Mouse (Mus musculus): ENCODE data around the gene Matn4. TPM values are rescaled to one million over a fixed set of nuclear protein-coding genes. Genes with fewer than 3 reads are reported as not detected.

Matn4 gene
- polyA plus RNA-seq (2015; fragmentation: Nextera tagmentation; extraction: Ambion mirVana) = 192 and 200 TPM in 2 replicates

DNA sequence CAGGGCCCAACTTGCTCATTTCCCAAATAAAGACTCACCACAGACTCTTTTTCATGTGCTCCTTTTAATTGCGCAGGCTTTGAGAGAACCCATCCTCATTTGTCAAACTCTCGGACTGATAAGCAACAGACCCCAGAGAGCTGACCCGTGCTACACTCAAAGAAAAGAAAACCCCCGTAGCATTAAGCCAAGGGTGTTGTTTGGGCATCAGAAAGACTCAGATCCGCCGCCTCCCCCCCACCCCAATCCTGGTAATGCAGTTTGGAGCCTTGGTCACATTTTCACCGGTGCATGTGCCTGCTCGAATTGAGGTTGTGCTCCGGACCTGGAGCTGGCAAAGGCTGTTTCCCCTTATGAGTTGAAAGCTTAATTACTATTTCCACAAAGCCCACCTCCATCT is at the start of gene Matn4:
Gene Matn4, minus strand, starts transcription at position 101 of the 400 bp plus-strand sequence.
- Histone ChIP-seq H3K27me3 (peaks cover 99% of the 10 kb centered on the region), H3K9ac (peak within 1 kb of the TSS; percentile 71), H3K27ac (peak within 1 kb of the TSS; percentile 85), H3K4me3 (peak within 1 kb of the TSS; percentile 52), H3K36me3 (peaks cover 4% of the 10 kb centered on the region; the same call in 1 of the 2 replicates), H3K4me2 (replicated peaks) (peak within 1 kb of the TSS; percentile 72), H3K9me3 (no peaks in the 10 kb centered on the region), H3K4me1 (peaks cover 58% of the 10 kb centered on the region)
- ATAC-seq (ENCODE audit: low FRiP score, low read depth) = no peak
- WGBS = 3% methylated on average over 9 of the region's 9 CpGs

DNA sequence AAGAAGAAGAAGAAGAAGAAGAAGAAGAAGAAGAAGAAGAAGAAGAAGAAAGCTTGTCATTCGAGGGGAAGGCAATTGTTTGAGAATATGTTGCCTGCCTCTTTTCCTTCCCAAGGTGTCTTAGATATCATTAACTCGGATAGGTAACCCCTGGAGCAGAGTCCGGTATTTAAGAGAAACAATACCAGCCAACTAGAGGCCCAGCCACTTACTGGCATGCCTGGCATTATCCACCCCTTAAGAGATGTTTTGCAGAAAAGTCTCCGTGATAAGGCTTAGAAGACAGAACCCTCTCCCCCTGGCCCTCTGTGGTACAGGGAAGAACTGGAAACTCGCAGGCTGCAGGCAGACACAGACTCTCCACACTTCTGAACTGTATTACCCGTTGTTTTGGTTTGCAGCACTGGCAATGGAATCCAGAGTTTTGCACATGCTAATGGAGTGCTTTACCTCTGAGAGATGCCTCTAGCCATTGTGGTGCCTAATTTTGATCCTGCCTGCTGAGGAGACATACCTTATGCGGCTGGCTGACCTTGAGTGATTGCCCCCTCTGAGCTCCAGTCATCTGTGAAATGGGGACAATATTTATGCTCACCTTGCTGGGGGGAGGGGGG is 49.0 kb upstream of the Matn4 start:
- Histone ChIP-seq H3K27ac (no peak overlapping the region), H3K27me3 (no peaks in the 10 kb centered on the region), H3K36me3 (no peaks in the 10 kb centered on the region), H3K4me3 (no peak overlapping the region), H3K4me2 (replicated peaks) (no peak overlapping the region), H3K4me1 (peaks cover 37% of the 10 kb centered on the region), H3K9ac (no peak overlapping the region), H3K9me3 (no peaks in the 10 kb centered on the region)
- 69% methylated on average over 7 of the region's 7 CpGs for WGBS
- ATAC-seq (ENCODE audit: low FRiP score, low read depth) = no peak

GRCm38 (mm10) chr2:164453047-164453757 is 48.2 kb upstream of the Matn4 start:
- WGBS = 82% methylated on average over 14 of the region's 14 CpGs
- no peak for ATAC-seq (ENCODE audit: low FRiP score, low read depth)

DNA sequence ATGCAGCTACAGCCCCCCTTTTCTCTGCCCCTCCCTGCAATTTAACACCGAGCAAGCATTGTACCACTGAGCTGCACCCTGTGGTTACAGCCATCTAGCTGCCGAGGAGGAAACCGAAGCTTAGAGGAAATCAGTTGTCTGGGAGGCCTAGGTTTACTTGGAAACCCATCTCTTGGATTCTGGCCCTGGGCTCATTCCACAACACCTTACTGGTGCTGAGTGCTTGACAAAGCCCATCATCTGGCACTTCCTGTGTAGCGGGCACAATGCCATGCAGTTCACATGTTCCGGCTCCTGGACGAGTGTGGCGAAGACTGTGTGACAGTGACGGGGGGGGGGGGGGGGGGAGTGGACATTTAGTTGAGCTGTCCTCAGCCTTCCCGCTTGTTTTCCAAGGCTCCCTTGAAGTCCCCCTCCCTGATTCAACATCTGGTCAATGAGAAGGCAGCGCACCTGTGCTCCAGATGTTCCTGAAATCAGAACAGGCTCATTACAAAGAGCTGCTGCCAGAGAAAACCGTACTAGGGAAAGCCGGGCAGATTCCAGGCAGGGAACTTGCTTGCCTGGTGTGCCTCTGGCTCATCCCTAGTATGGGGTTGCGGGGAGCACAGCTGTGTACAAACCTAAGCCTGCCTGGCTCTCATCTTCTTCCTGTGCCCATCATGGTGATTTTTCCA is 47.2 kb upstream of the Matn4 start:
- Histone ChIP-seq H3K4me1 (peaks cover 40% of the 10 kb centered on the region), H3K4me3 (no peak overlapping the region), H3K36me3 (no peaks in the 10 kb centered on the region), H3K9ac (no peak overlapping the region), H3K4me2 (replicated peaks) (peak overlapping the region; percentile 36), H3K27me3 (no peaks in the 10 kb centered on the region), H3K27ac (peak overlapping the region; percentile 44; the same call in 1 of the 2 replicates), H3K9me3 (no peaks in the 10 kb centered on the region)
- ATAC-seq (ENCODE audit: low FRiP score, low read depth) = peak; percentile 75
- WGBS = 11% methylated on average over 13 of the region's 13 CpGs

More at GRCm38 (mm10) chr2:164453047-164453757, 48.2 kb upstream of the Matn4 start:
- Histone ChIP-seq H3K4me1 (peaks cover 40% of the 10 kb centered on the region), H3K9me3 (no peaks in the 10 kb centered on the region), H3K4me3 (no peak overlapping the region), H3K36me3 (no peaks in the 10 kb centered on the region), H3K27me3 (no peaks in the 10 kb centered on the region), H3K4me2 (replicated peaks) (no peak overlapping the region), H3K9ac (no peak overlapping the region), H3K27ac (peak overlapping the region; percentile 15; the same call in 1 of the 2 replicates)

GRCm38 (mm10) chr2:164449341-164450042 is 44.5 kb upstream of the Matn4 start:
- H3K4me1 ChIP-seq = peaks cover 26% of the 10 kb centered on the region
- no peak for ATAC-seq (ENCODE audit: low FRiP score, low read depth)
- 0 out of 2 replicates have a peak, but pooled peaks cover 3% of the 10 kb centered on the region for H3K27me3 ChIP-seq
- H3K9ac ChIP-seq = no peak overlapping the region
- no peak overlapping the region for H3K4me2 ChIP-seq (replicated peaks)
- 84% methylated on average over 14 of the region's 14 CpGs for whole genome bisulfite sequencing
- no peaks in the 10 kb centered on the region for H3K36me3 ChIP-seq
- no peaks in the 10 kb centered on the region for H3K9me3 ChIP-seq
- H3K27ac ChIP-seq = no peak overlapping the region
- H3K4me3 ChIP-seq = no peak overlapping the region

DNA sequence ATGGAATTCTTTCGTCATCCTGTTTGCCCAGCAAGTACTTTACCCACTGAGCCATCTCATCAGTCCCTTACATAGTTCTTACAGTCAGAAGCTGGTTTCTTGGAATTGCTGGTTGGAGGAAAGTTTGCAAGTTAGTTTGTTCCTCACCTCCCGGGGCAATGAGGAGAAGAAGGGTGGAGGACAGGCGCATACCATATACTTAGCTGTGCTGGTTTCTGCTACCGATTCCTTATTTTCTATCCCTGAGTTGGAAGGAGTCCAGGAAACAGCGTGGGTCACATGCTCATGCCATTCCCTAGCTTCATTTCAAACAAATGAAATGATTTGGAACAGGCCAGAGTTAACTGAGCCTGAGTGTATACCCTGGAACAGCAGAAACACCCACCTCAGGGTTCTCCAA is 44.0 kb upstream of the Matn4 start:
- Histone ChIP-seq H3K4me3 (no peak overlapping the region), H3K4me1 (peaks cover 26% of the 10 kb centered on the region), H3K9me3 (no peaks in the 10 kb centered on the region), H3K9ac (no peak overlapping the region), H3K27me3 (0 out of 2 replicates have a peak, but pooled peaks cover 3% of the 10 kb centered on the region), H3K36me3 (no peaks in the 10 kb centered on the region), H3K27ac (no peak overlapping the region), H3K4me2 (replicated peaks) (no peak overlapping the region)
- 64% methylated on average over 5 of the region's 5 CpGs for WGBS
- no peak for ATAC-seq (ENCODE audit: low FRiP score, low read depth)

- no peak overlapping the region for H3K4me2 ChIP-seq (replicated peaks)
- H3K4me1 ChIP-seq = peaks cover 33% of the 10 kb centered on the region
- no peaks in the 10 kb centered on the region for H3K9me3 ChIP-seq
- ATAC-seq (ENCODE audit: low FRiP score, low read depth) = no peak
- WGBS = 74% methylated on average over 1 of the region's 1 CpGs
- H3K27ac ChIP-seq = no peak overlapping the region
- no peaks in the 10 kb centered on the region for H3K36me3 ChIP-seq
- no peak overlapping the region for H3K9ac ChIP-seq
- no peak overlapping the region for H3K4me3 ChIP-seq
- 0 out of 2 replicates have a peak, but pooled peaks cover 3% of the 10 kb centered on the region for H3K27me3 ChIP-seq
Measured at GRCm38 (mm10) chr2:164448140-164448539, 43.2 kb upstream of the Matn4 start.

- no peak overlapping the region for H3K4me2 ChIP-seq (replicated peaks)
- H3K36me3 ChIP-seq = no peaks in the 10 kb centered on the region
- H3K27ac ChIP-seq = no peak overlapping the region
- peaks cover 29% of the 10 kb centered on the region for H3K4me1 ChIP-seq
- no peak overlapping the region for H3K9ac ChIP-seq
- peaks cover 9% of the 10 kb centered on the region; the same call in 1 of the 2 replicates for H3K27me3 ChIP-seq
- ATAC-seq (ENCODE audit: low FRiP score, low read depth) = no peak
- WGBS = 76% methylated on average over 3 of the region's 3 CpGs
- H3K9me3 ChIP-seq = no peaks in the 10 kb centered on the region
- H3K4me3 ChIP-seq = no peak overlapping the region
Measured at GRCm38 (mm10) chr2:164446086-164446469, 41.1 kb upstream of the Matn4 start.

DNA sequence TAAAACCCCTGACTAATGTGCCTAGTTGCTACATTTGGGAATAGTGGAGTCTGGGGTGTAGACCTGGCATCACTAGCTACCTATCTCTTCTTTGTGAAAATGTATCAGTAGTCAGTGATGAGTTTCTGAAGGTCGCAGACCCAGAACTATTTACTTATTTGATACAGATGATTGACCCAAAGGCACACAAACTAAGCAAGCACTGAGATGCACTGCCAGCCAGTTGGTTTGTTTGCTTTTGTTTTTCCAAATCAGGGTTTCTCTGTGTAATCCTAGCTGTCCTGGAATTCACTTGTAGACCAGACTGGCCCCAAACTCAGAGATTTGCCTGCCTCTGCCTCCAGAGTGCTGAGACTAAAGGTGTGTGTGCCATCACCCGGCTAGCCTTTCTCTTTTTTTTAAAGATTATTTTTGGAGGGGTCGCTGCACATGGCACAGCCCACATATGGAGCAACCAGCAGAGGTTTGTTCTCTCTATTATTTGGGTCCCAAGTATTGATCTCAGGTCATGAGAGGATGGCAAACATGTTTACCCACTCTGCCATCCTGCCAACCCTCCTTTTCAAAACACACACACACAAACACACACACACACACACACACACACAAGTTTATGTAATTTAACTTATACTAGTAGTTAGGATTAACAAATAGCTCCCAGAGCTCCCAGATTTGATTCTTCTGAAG is 40.6 kb upstream of the Matn4 start:
- H3K4me1 ChIP-seq = peaks cover 35% of the 10 kb centered on the region
- ATAC-seq (ENCODE audit: low FRiP score, low read depth) = no peak
- no peaks in the 10 kb centered on the region for H3K9me3 ChIP-seq
- WGBS = 77% methylated on average over 3 of the region's 3 CpGs
- no peaks in the 10 kb centered on the region for H3K36me3 ChIP-seq
- peaks cover 10% of the 10 kb centered on the region; the same call in 1 of the 2 replicates for H3K27me3 ChIP-seq
- no peak overlapping the region for H3K4me2 ChIP-seq (replicated peaks)
- no peak overlapping the region for H3K27ac ChIP-seq
- H3K4me3 ChIP-seq = no peak overlapping the region
- no peak overlapping the region for H3K9ac ChIP-seq

DNA sequence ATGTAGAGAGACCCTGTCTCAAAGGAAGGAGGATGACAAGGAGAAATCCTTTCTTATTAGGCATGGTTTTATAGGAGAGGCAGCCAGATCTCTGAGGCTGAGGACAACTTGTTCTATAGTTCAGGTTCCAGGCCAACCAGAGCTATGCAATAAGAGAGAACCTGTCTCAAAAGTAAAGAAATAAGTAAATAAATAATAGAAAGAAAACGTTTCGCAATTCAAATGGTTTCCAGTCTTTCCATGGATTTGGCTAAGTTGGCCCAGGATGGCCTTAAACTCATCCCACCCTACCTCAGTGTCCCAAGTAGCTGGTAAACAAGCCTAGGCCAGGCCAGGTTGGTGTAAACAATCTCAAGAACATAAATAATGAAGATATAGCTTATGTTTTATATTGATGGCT is 39.7 kb upstream of the Matn4 start:
- no peaks in the 10 kb centered on the region for H3K9me3 ChIP-seq
- H3K9ac ChIP-seq = no peak overlapping the region
- H3K27me3 ChIP-seq = peaks cover 10% of the 10 kb centered on the region; the same call in 1 of the 2 replicates
- H3K4me2 ChIP-seq (replicated peaks) = no peak overlapping the region
- no peaks in the 10 kb centered on the region for H3K36me3 ChIP-seq
- H3K4me3 ChIP-seq = no peak overlapping the region
- WGBS = 81% methylated on average over 2 of the region's 2 CpGs
- no peak overlapping the region for H3K27ac ChIP-seq
- H3K4me1 ChIP-seq = peaks cover 43% of the 10 kb centered on the region
- no peak for ATAC-seq (ENCODE audit: low FRiP score, low read depth)

- WGBS = 9% methylated on average over 18 of the region's 18 CpGs
- H3K4me3 ChIP-seq = peak within 1 kb of the TSS; percentile 72
- H3K27ac ChIP-seq = peak within 1 kb of the TSS; percentile 74
- peaks cover 46% of the 10 kb centered on the region for H3K4me1 ChIP-seq
- H3K36me3 ChIP-seq = no peaks in the 10 kb centered on the region
- peak within 1 kb of the TSS; percentile 86 for H3K4me2 ChIP-seq (replicated peaks)
- H3K9me3 ChIP-seq = no peaks in the 10 kb centered on the region
- no peak for ATAC-seq (ENCODE audit: low FRiP score, low read depth)
- peaks cover 10% of the 10 kb centered on the region; the same call in 1 of the 2 replicates for H3K27me3 ChIP-seq
- peak within 1 kb of the TSS; percentile 88 for H3K9ac ChIP-seq
Measured at GRCm38 (mm10) chr2:164443460-164444000, 38.6 kb upstream of the Matn4 start, which contains the start of gene Sdc4. Gene Sdc4, minus strand, starts transcription at chr2:164443887.
